Mouse (Mus musculus): ENCODE results near the gene Cd52. TPM values are rescaled to one million over a fixed set of nuclear protein-coding genes. Genes with fewer than 3 reads are reported as not detected.

The Cd52 gene
- total and polyA plus RNA-seq, 2 experiments from 2014 or later, result 0.66 to 2.7 TPM

GRCm38 (mm10) chr4:134091225-134091529 is 3.7 kb downstream of the Cd52 start:
- no peaks in the 10 kb centered on the region for H3K27me3 ChIP-seq (ENCODE audit: insufficient read depth, low read length)
- H3K9ac ChIP-seq (replicated peaks; ENCODE audit: low read length, poor library complexity, severe bottlenecking), result no peak overlapping the region
- TF ChIP-seq CTCF (IDR thresholded peaks at IDR 0.05), result no peak
- H3K4me3 ChIP-seq (ENCODE audit: low read depth, low read length), result no peak overlapping the region
- DNase-seq (ENCODE audit: low spot score) (no peak), ATAC-seq (ENCODE audit: low FRiP score) (no peak)
- H3K36me3 ChIP-seq (ENCODE audit: insufficient read depth, low read length), result no peaks in the 10 kb centered on the region
- no peak overlapping the region for H3K4me2 ChIP-seq (ENCODE audit: low read depth, low read length, poor library complexity, severe bottlenecking)
- no peak overlapping the region for H3K27ac ChIP-seq (ENCODE audit: low read depth, low read length)
- no peaks in the 10 kb centered on the region for H3K9me3 ChIP-seq (ENCODE audit: low read length)
- no peaks in the 10 kb centered on the region for H3K4me1 ChIP-seq (ENCODE audit: insufficient read depth, low read length)
- 90% methylated on average over 6 of the region's 6 CpGs for WGBS

GRCm38 (mm10) chr4:134090521-134091224 is 4.2 kb downstream of the Cd52 start:
- Histone ChIP-seq H3K4me2 (ENCODE audit: low read depth, low read length, poor library complexity, severe bottlenecking) (no peak overlapping the region), H3K9me3 (ENCODE audit: low read length) (no peaks in the 10 kb centered on the region), H3K4me3 (ENCODE audit: low read depth, low read length) (no peak overlapping the region), H3K36me3 (ENCODE audit: insufficient read depth, low read length) (no peaks in the 10 kb centered on the region), H3K4me1 (ENCODE audit: insufficient read depth, low read length) (no peaks in the 10 kb centered on the region), H3K27ac (ENCODE audit: low read depth, low read length) (no peak overlapping the region), H3K9ac (replicated peaks; ENCODE audit: low read length, poor library complexity, severe bottlenecking) (no peak overlapping the region), H3K27me3 (ENCODE audit: insufficient read depth, low read length) (no peaks in the 10 kb centered on the region)
- WGBS, result 84% methylated on average over 16 of the region's 16 CpGs
- TF ChIP-seq CTCF (IDR thresholded peaks at IDR 0.05), result peak; percentile 53
- ATAC-seq (ENCODE audit: low FRiP score) (no peak), DNase-seq (ENCODE audit: low spot score) (peak; percentile 5)

GRCm38 (mm10) chr4:134089029-134089428 is 5.9 kb downstream of the Cd52 start:
- WGBS, result 79% methylated on average over 9 of the region's 9 CpGs
- H3K4me2 ChIP-seq (ENCODE audit: low read depth, low read length, poor library complexity, severe bottlenecking), result no peak overlapping the region
- TF ChIP-seq CTCF (IDR thresholded peaks at IDR 0.05), result no peak
- H3K4me1 ChIP-seq (ENCODE audit: insufficient read depth, low read length), result no peaks in the 10 kb centered on the region
- no peaks in the 10 kb centered on the region for H3K36me3 ChIP-seq (ENCODE audit: insufficient read depth, low read length)
- H3K27me3 ChIP-seq (ENCODE audit: insufficient read depth, low read length), result no peaks in the 10 kb centered on the region
- H3K4me3 ChIP-seq (ENCODE audit: low read depth, low read length), result no peak overlapping the region
- ATAC-seq (ENCODE audit: low FRiP score) (no peak), DNase-seq (ENCODE audit: low spot score) (no peak)
- no peak overlapping the region for H3K9ac ChIP-seq (replicated peaks; ENCODE audit: low read length, poor library complexity, severe bottlenecking)
- no peaks in the 10 kb centered on the region for H3K9me3 ChIP-seq (ENCODE audit: low read length)
- no peak overlapping the region for H3K27ac ChIP-seq (ENCODE audit: low read depth, low read length)

DNA sequence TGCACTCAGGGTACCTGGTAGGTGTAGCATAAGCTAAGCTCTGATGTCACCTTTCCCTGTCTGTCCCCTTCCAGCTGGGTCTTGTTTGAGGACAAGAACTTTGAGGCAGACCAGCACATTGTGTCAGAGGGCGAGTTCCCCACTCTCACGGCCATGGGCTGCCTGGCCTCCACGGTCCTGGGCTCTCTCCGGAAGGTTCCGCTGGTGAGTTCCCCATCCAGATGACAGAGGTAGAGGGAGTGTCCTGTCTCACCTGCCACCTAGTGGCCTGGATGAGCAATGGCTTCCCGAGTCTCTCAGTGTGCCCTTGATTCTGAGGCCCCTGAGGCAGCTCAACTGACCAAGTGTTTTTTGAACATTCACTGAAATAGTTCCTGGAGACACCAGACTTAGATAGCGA is 7.5 kb downstream of the Cd52 start:
- ATAC-seq (ENCODE audit: low FRiP score), result no peak; the same call in 1 of the 2 replicates
- no peak overlapping the region for H3K27ac ChIP-seq (ENCODE audit: low read depth, low read length)
- peak; percentile 74 for TF ChIP-seq CTCF (IDR thresholded peaks at IDR 0.05)
- H3K4me3 ChIP-seq (ENCODE audit: low read depth, low read length), result no peak overlapping the region
- H3K27me3 ChIP-seq (ENCODE audit: insufficient read depth, low read length), result no peaks in the 10 kb centered on the region
- peak; percentile 24 for DNase-seq (ENCODE audit: low spot score)
- no peaks in the 10 kb centered on the region for H3K4me1 ChIP-seq (ENCODE audit: insufficient read depth, low read length)
- H3K9ac ChIP-seq (replicated peaks; ENCODE audit: low read length, poor library complexity, severe bottlenecking), result no peak overlapping the region
- H3K9me3 ChIP-seq (ENCODE audit: low read length), result no peaks in the 10 kb centered on the region
- H3K4me2 ChIP-seq (ENCODE audit: low read depth, low read length, poor library complexity, severe bottlenecking), result no peak overlapping the region
- H3K36me3 ChIP-seq (ENCODE audit: insufficient read depth, low read length), result no peaks in the 10 kb centered on the region
- 36% methylated on average over 7 of the region's 7 CpGs for WGBS

- Histone ChIP-seq H3K36me3 (ENCODE audit: insufficient read depth, low read length) (no peaks in the 10 kb centered on the region), H3K4me1 (ENCODE audit: insufficient read depth, low read length) (no peaks in the 10 kb centered on the region)
- 87% methylated on average over 4 of the region's 4 CpGs for WGBS
Observed at GRCm38 (mm10) chr4:134084999-134085398, 9.9 kb downstream of the Cd52 start.

DNA sequence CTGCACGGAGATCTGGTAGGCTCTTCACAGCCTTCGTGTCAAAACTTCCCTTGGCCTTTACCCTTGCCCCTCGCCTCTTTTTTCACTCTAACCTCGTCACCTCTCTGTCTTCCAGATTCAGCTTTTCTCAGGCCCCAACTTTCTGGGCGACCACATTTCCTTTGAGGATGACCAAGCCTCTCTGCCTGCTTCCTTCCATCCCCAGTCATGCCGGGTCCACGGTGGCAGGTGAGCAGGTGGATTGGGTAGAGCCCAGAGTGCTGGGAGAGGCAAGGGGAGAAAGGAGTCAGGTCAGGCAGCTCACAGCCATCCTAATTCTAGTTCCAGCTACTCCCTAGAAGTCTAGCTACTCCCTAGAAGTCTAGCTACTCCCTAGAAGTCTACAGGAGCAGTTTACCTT is 12.4 kb downstream of the Cd52 start:
- Histone ChIP-seq H3K4me3 (ENCODE audit: low read depth, low read length) (peak overlapping the region; percentile 52), H3K4me1 (ENCODE audit: insufficient read depth, low read length) (no peaks in the 10 kb centered on the region), H3K9ac (replicated peaks; ENCODE audit: low read length, poor library complexity, severe bottlenecking) (peak overlapping the region; percentile 56; the same call in 1 of the 2 replicates), H3K9me3 (ENCODE audit: low read length) (no peaks in the 10 kb centered on the region), H3K4me2 (ENCODE audit: low read depth, low read length, poor library complexity, severe bottlenecking) (peak overlapping the region; percentile 82), H3K36me3 (ENCODE audit: insufficient read depth, low read length) (no peaks in the 10 kb centered on the region), H3K27me3 (ENCODE audit: insufficient read depth, low read length) (no peaks in the 10 kb centered on the region), H3K27ac (ENCODE audit: low read depth, low read length) (no peak overlapping the region)
- DNase-seq (ENCODE audit: low spot score), result no peak
- ATAC-seq (ENCODE audit: low FRiP score), result no peak
- WGBS, result 9% methylated on average over 7 of the region's 7 CpGs
- no peak for TF ChIP-seq CTCF (IDR thresholded peaks at IDR 0.05)

More at GRCm38 (mm10) chr4:134084999-134085398, 9.9 kb downstream of the Cd52 start:
- no peak for ATAC-seq (ENCODE audit: low FRiP score)
- H3K4me2 ChIP-seq (ENCODE audit: low read depth, low read length, poor library complexity, severe bottlenecking), result no peak overlapping the region
- no peaks in the 10 kb centered on the region for H3K27me3 ChIP-seq (ENCODE audit: insufficient read depth, low read length)
- H3K27ac ChIP-seq (ENCODE audit: low read depth, low read length), result no peak overlapping the region
- no peak overlapping the region for H3K4me3 ChIP-seq (ENCODE audit: low read depth, low read length)
- H3K9ac ChIP-seq (replicated peaks; ENCODE audit: low read length, poor library complexity, severe bottlenecking), result no peak overlapping the region
- H3K9me3 ChIP-seq (ENCODE audit: low read length), result no peaks in the 10 kb centered on the region
- DNase-seq (ENCODE audit: low spot score), result no peak
- peak; percentile 42 for TF ChIP-seq CTCF (IDR thresholded peaks at IDR 0.05)
